Mouse (Mus musculus) small intestine, adult 2 months (tissue): ENCODE data around the gene Larp4. TPM values are rescaled to one million over a fixed set of nuclear protein-coding genes. Genes with fewer than 3 reads are reported as not detected.

Source experiments
- H3K27ac ChIP-seq: fragments of 200-500 bp; 2 replicates; pipeline ENCODE4 v1.5.1; 2012; ENCODE audit warnings: low read depth, low read length, control low read depth, inconsistent platforms; ENCODE audit not compliant: insufficient read depth
- H3K27me3 ChIP-seq: fragments of 200-500 bp; 2 replicates; pipeline ENCODE4 v1.6.1; 2012; ENCODE audit warnings: mild to moderate bottlenecking, moderate library complexity, low read length, inconsistent platforms; ENCODE audit not compliant: control insufficient read depth, insufficient read depth
- H3K36me3 ChIP-seq: fragments of 200-500 bp; 2 replicates; pipeline ENCODE4 v1.6.1; 2012; ENCODE audit warnings: mild to moderate bottlenecking, low read length, control low read depth, inconsistent platforms; ENCODE audit not compliant: control insufficient read depth, insufficient read depth
- H3K4me1 ChIP-seq: fragments of 200-500 bp; 2 replicates; pipeline ENCODE4 v1.6.1; 2012; ENCODE audit warnings: low read length, inconsistent platforms, mixed read lengths; ENCODE audit not compliant: control insufficient read depth, insufficient read depth, insufficient read length
- H3K4me3 ChIP-seq: fragments of 200-500 bp; 2 replicates; pipeline ENCODE4 v1.5.1; 2012; ENCODE audit warnings: low read depth, mild to moderate bottlenecking, control low read depth, inconsistent platforms, low read length, moderate library complexity
- CTCF ChIP-seq: fragments of 200-500 bp; IDR thresholded peaks from 2 replicates; pipeline ENCODE4 v1.5.1; 2012; ENCODE audit warnings: low read depth, mild to moderate bottlenecking, control low read depth, inconsistent platforms, low read length, moderate library complexity, mixed read lengths; ENCODE audit not compliant: insufficient replicate concordance, insufficient read length; ENCODE audit errors: extremely low read depth
- POLR2A ChIP-seq: fragments of 200-500 bp; IDR thresholded peaks from 2 replicates; pipeline ENCODE4 v1.6.1; 2012; ENCODE audit warnings: low read depth, mild to moderate bottlenecking, control low read depth, inconsistent platforms, low read length, moderate library complexity
- WGBS: fragments of 180-500 bp; shearing (Covaris S2); methylation state at CpG from one replicate; pipeline ENCODE4 v1.1.7; 2018; 5-methylcytosine and 5-hydroxymethylcytosine counted together
- polyA plus RNA-seq: library from polyadenylated mRNA; depleted of rRNA; stranded (reverse); fragments of >200 nt; gene quantifications from 2 replicates; pipeline ENCODE4 v1.2.3, GENCODE M21; 2012

Gene Larp4
- polyA plus RNA-seq, 1 experiment, result 30.7 TPM

DNA sequence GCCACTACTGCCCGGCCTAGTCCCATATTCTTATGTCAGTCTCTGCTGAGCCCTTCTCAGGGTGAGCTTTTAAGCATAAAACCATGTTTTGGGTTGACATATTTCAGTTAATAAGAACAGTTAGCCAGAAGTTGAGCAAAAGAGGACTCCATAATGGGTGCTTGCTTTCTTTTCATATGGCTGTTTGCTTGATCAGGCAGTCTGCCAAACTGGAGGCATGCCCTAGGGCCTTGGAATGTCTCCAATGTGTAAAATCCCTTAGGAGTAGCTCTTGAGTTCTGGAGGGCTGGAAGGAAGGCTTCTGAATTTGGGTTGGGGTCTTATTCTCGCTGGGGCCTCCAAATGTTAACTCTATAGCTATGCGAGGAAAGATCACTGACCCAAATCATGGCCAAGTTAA lies 62.7 kb downstream of the Larp4 start:
- H3K4me1 ChIP-seq, result peaks cover 3% of the 10 kb centered on the region; the same call in 1 of the 2 replicates
- 87% methylated on average over 3 of the region's 3 CpGs for WGBS

DNA sequence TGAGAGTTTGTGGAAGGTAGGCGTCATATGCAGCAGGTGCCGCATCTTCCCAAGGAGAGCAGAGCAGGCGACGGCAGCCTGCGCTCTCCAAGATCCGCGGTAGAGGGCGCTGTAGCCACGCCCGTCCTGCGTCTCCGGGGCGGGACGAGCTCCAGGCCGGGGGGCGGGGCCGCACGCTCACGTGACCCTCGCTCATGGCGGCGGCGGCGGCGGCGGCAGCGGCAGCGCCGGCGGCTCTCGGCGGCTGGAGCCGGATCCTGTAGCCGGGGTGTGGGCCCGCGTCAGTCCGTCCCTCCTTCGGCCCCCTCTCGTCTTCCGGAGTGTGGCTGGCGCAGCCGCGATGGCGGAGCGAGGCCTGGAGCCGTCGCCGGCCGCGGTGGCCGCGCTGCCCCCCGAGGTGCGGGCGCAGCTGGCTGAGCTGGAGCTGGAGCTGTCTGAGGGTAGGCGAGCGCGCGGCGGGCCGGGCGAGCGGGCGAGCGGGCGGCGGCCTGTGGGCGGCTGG lies 68.7 kb downstream of the Larp4 start, which contains the start of gene Dip2b:
Gene Dip2b, plus strand, starts transcription at position 195 of the 502 bp plus-strand sequence.
- Histone ChIP-seq H3K27ac (peak within 1 kb of the TSS; percentile 68), H3K27me3 (no peaks in the 10 kb centered on the region), H3K36me3 (no peaks in the 10 kb centered on the region), H3K4me1 (peaks cover 17% of the 10 kb centered on the region; the same call in 1 of the 2 replicates), H3K4me3 (peak within 1 kb of the TSS; percentile 68)
- WGBS, result under 1% methylated on average over 67 of the region's 68 CpGs
- peak; percentile 76 for TF ChIP-seq POLR2A
- peak; percentile 86 for TF ChIP-seq CTCF

More for the DNA sequence above, 62.7 kb downstream of the Larp4 start:
- Histone ChIP-seq H3K27ac (no peak overlapping the region), H3K27me3 (no peaks in the 10 kb centered on the region), H3K36me3 (no peaks in the 10 kb centered on the region), H3K4me3 (no peak overlapping the region)
- TF ChIP-seq POLR2A (no peak), CTCF (no peak)

DNA sequence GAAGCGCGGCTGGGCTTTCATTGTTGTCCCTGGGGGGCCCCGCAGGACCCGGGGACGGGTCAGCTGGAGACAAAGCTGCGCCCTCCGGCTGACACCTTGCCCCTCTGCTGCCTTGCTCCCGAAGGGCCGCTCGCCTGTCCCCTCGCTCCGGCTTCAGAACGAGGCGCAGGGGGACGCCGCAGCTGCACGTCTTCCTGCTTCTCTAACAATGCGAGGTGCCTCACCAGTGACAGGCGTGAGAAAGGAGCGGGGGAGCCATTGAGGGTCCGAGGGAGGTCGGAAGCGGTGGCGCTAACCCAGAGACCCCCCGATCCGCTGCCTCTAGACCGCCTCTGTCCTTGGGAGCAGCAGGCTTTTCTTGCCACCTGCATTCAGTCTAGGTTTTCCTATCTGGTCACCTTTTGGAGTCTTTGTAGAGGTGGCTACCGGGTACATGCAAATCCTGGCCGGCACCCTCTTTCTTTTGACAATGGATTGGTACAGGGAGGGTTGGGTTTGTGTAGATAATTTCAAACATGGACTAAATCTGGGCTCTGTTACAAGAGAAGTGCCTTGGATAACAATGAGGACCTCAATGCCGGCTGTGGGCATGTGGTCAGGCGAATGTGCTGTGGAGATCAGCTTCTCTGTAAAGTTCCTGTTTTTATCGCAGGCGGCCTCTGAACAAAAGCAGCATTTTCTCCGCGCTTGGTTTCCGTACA lies 69.3 kb downstream of the Larp4 start:
- TF ChIP-seq POLR2A (no peak), CTCF (no peak)
- Histone ChIP-seq H3K4me1 (peaks cover 17% of the 10 kb centered on the region; the same call in 1 of the 2 replicates), H3K36me3 (no peaks in the 10 kb centered on the region), H3K4me3 (peak overlapping the region; percentile 68), H3K27me3 (no peaks in the 10 kb centered on the region), H3K27ac (peak overlapping the region; percentile 68)
- under 1% methylated on average over 36 of the region's 36 CpGs for WGBS

DNA sequence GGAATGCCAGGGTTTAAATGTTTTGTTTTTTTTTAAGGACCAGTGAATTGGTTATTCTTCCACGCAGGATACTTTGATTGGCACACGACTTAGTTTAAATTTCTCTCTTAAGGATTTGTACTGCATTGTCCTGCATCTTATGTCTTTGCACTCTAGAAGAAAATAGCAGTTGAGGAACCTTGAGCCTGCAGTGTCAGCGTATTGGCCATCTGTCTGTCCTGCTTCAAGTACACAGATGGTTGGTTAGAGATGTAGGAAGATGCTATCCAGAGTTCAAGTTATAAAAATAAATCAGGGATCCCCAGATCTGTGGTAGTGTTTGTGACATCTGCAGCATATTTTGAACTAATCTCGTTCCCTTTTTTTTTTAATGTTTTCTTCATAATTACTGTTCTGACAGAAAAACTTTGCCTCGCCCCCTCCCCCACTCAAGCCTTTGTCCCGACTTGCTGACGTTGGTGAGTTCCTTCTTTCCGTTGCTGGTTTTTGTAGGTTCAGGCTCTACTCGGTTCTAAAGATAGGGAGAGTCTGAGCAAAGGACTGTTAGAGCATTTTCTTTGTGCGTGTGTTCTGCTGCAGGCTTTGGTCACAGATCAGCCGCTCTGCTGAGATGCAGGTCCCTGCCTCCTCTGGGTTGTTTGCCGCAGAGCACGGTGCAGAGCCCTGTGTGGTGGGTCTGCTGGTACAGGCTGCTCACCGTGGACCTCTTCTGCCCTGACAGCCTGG lies 70.8 kb downstream of the Larp4 start:
- Histone ChIP-seq H3K4me3 (no peak overlapping the region), H3K36me3 (no peaks in the 10 kb centered on the region), H3K27me3 (no peaks in the 10 kb centered on the region), H3K4me1 (peaks cover 16% of the 10 kb centered on the region; the same call in 1 of the 2 replicates), H3K27ac (0 out of 2 replicates have a peak overlapping the region, but pooled peaks have one; percentile 11)
- no peak for TF ChIP-seq POLR2A
- TF ChIP-seq CTCF, result no peak
- 43% methylated on average over 14 of the region's 14 CpGs for WGBS

DNA sequence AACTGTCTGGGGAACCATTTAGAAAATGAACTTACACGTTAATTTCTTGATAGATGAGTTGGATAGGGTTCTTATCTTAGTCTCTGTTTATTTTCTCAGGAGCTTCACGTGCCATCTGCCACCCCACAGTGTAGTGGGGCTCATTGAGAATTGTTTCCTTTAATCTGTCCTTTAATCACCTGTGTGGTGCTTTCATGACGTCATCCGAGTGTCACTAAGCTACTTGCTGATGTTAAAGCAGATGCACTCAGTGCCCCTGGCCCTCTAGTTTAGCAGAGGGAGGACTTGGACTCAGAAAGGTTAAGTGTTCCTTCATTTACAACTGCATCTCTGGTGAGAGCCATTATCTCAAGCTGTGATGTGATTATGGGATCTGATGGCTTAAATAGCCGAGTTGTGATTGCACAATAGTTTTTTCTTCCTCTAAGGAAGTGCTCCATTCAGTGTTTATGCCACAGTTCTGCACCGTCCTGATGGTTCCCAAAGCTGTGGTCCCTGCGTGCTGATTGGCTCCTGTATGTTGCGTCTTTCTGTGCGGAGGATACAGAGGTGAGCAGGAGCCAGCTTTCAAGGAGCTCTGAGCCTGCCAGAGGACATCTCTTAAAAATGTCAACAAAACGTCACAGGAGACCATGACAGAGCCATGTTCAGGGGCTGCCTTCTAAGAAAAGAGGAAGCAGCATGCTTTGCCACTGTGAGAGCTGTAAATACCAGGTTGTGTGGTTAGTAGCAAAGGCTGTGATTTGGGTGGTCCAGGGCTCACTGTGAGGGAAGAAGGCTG lies 71.6 kb downstream of the Larp4 start:
- Histone ChIP-seq H3K27me3 (no peaks in the 10 kb centered on the region), H3K4me3 (no peak overlapping the region), H3K27ac (peak overlapping the region; percentile 11), H3K4me1 (peaks cover 22% of the 10 kb centered on the region; the same call in 1 of the 2 replicates), H3K36me3 (no peaks in the 10 kb centered on the region)
- no peak for TF ChIP-seq POLR2A
- no peak for TF ChIP-seq CTCF
- 29% methylated on average over 10 of the region's 10 CpGs for WGBS

DNA sequence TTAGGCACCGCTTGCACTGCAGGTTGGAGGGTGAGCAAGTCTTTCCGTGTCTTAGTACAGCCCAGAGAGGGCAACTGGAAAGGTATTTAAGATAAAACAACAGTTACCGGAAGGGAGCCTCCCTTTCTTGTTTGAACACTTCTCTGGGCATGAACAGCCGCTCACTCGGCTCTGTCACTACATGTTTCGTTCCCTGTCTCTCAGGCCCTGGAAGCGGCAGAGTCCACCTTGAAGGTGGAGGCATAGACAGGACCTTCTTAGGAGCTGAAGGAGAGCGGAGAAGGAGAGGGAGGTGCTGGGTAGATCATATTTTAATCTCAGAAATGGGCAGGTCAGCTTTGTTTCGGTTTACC lies 72.2 kb downstream of the Larp4 start:
- Histone ChIP-seq H3K4me1 (peaks cover 22% of the 10 kb centered on the region; the same call in 1 of the 2 replicates), H3K27me3 (no peaks in the 10 kb centered on the region), H3K36me3 (no peaks in the 10 kb centered on the region), H3K4me3 (peak overlapping the region; percentile 30; the same call in 1 of the 2 replicates), H3K27ac (peak overlapping the region; percentile 11; the same call in 1 of the 2 replicates)
- 43% methylated on average over 9 of the region's 9 CpGs for WGBS
- no peak for TF ChIP-seq CTCF
- TF ChIP-seq POLR2A, result no peak
